Mouse (Mus musculus) hindbrain, embryonic 14.5 days (tissue): ENCODE data around the gene Fam122a. TPM values are rescaled to one million over a fixed set of nuclear protein-coding genes. Genes with fewer than 3 reads are reported as not detected.

Experiments used
- ATAC-seq: fragments of 200-750 bp; cut with Nextera tagmentation; 2 replicates; pipeline ENCODE4 v1.8.0; 2017; ENCODE audit warnings: moderate number of reproducible peaks, mild to moderate bottlenecking, moderate TSS enrichment, moderate library complexity; ENCODE audit not compliant: low FRiP score
- DNase-seq: peaks from one replicate; pipeline ENCODE4 v3.0.0-alpha.2; 2015; ENCODE audit warnings: low spot score
- H3K27ac ChIP-seq: fragments of 300-500 bp; sonication (generic); 2 replicates; pipeline ENCODE4 v1.5.1; 2014; ENCODE audit warnings: mild to moderate bottlenecking, moderate library complexity
- H3K27me3 ChIP-seq: fragments of 300-500 bp; sonication (generic); 2 replicates; pipeline ENCODE4 v1.6.1; 2014; ENCODE audit warnings: mild to moderate bottlenecking, low read length, mixed read lengths; ENCODE audit not compliant: control insufficient read depth, insufficient read depth
- H3K36me3 ChIP-seq: fragments of 300-500 bp; sonication (generic); replicated peaks from 2 replicates; pipeline ENCODE4 v1.6.1; 2014; ENCODE audit not compliant: control insufficient read depth, insufficient read depth
- H3K4me1 ChIP-seq: fragments of 300-500 bp; sonication (generic); replicated peaks from 2 replicates; pipeline ENCODE4 v1.6.1; 2014; ENCODE audit warnings: antibody characterized with exemption, low read length, mixed read lengths; ENCODE audit not compliant: control insufficient read depth, insufficient read depth
- H3K4me2 ChIP-seq: fragments of 300-500 bp; sonication (generic); replicated peaks from 2 replicates; pipeline ENCODE4 v1.6.1; 2014; ENCODE audit warnings: mild to moderate bottlenecking, moderate library complexity
- H3K4me3 ChIP-seq: fragments of 300-500 bp; sonication (generic); replicated peaks from 2 replicates; pipeline ENCODE4 v1.5.1; 2014; ENCODE audit warnings: mild to moderate bottlenecking, low read length
- H3K9ac ChIP-seq: fragments of 300-500 bp; sonication (generic); 2 replicates; pipeline ENCODE4 v1.6.1; 2014
- H3K9me3 ChIP-seq: fragments of 300-500 bp; sonication (generic); 2 replicates; pipeline ENCODE4 v1.6.1; 2016; ENCODE audit warnings: low read length; ENCODE audit not compliant: control insufficient read depth
- WGBS: fragments of 180-500 bp; shearing (Covaris S2); extraction: QIAGEN DNeasy Blood & Tissue Kit; methylation state at CpG from one replicate; pipeline ENCODE4 v1.1.7; 2014; 5-methylcytosine and 5-hydroxymethylcytosine counted together
- polyA plus RNA-seq: library from polyadenylated mRNA; unstranded; fragments of >200 nt; fragmentation: Nextera tagmentation; extraction: Ambion mirVana; gene quantifications from 2 replicates; pipeline ENCODE4 v1.2.1, GENCODE M21; 2014

The Fam122a gene
- polyA plus RNA-seq, 1 experiment from 2014 or later, result 61.1 TPM

DNA sequence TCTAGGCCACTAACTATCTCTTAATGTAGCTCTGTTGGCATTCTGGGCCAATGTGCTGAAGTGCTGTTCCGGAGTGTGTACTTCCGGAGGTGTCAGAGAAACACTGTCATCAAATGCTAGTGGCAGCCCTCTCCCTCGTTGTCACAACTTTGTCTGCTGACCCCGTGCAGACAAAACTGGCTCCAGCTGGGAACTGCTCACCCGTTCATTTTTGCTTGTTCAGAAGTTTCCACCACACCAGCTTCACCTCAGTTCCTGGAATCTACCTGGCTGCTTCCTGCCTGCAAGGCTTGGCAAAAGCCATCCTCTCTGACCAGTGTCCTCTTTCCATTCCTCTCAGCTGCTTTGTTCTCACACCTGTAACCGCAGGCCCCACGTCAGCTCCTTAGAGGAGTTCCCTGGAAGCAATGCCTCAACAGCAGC, 50.4 kb downstream of the Fam122a start:
- Histone ChIP-seq H3K36me3 (no peaks in the 10 kb centered on the region), H3K4me2 (no peak overlapping the region), H3K4me1 (no peaks in the 10 kb centered on the region), H3K9me3 (no peaks in the 10 kb centered on the region), H3K9ac (no peak overlapping the region), H3K27ac (no peak overlapping the region), H3K27me3 (no peaks in the 10 kb centered on the region), H3K4me3 (no peak overlapping the region)
- ATAC-seq, result no peak
- DNase-seq, result no peak
- WGBS, result 87% methylated on average over 7 of the region's 7 CpGs

Other genes starting within 250 kb of the Fam122a start
- gene Fxn, start 196.8 kb downstream of the Fam122a start, polyA plus RNA-seq, result 33.0 and 37.0 TPM in 2 replicates
- gene Pip5k1b, start 78.5 kb upstream of the Fam122a start, polyA plus RNA-seq, result 3.1 and 3.9 TPM in 2 replicates
- gene Tmem252, start 196.7 kb upstream of the Fam122a start, polyA plus RNA-seq, result 1.8 and 2.2 TPM in 2 replicates